Mouse (Mus musculus) lung, adult 2 months (tissue): ENCODE measurements around the gene Sncb.

Source experiments
- CTCF ChIP-seq: fragments of 200-500 bp; IDR thresholded peaks from 2 replicates; pipeline ENCODE4 v1.5.1; 2011; ENCODE audit warnings: mild to moderate bottlenecking, low read length, control low read depth; ENCODE audit not compliant: insufficient read depth
- POLR2A ChIP-seq: fragments of 200-500 bp; IDR thresholded peaks from 2 replicates; pipeline ENCODE4 v1.6.1; 2011; ENCODE audit warnings: low read depth, mild to moderate bottlenecking, control low read depth, low read length, borderline replicate concordance; ENCODE audit errors: extremely low read depth

DNA sequence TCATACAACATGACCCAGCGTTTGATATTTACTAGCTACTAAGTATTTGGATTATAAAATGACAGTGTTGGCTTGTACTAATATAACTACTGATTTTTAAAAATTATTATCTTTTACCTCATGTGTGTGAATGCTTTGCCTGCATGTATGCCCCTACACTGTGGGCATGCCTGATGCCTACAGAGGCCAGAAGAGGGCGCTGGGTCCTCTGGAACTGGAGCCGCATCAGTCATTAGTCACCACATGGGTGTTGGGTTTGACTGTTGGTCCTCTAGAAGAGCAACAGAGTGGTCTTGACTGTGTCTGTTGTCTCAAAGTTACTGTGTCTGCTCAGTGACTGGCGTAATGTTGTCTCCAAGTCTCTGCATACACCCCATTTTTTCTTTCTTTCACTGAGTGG, 52.0 kb downstream of the Sncb start:
- TF ChIP-seq POLR2A: no peak
- TF ChIP-seq CTCF: no peak
